Mouse (Mus musculus) thymus, adult 2 months (tissue): ENCODE measurements around the gene Eomes. TPM values are rescaled to one million over a fixed set of nuclear protein-coding genes. Genes with fewer than 3 reads are reported as not detected.

Experiments
- DNase-seq: peaks from one replicate; pipeline ENCODE4 v3.0.0; 2021
- H3K27ac ChIP-seq: fragments of 200-500 bp; 2 replicates; pipeline ENCODE4 v1.5.1; 2012; ENCODE audit warnings: low read length, control low read depth; ENCODE audit not compliant: control insufficient read depth, insufficient read depth
- H3K27me3 ChIP-seq: fragments of 200-500 bp; 2 replicates; pipeline ENCODE4 v1.6.1; 2012; ENCODE audit warnings: mild to moderate bottlenecking, low read length, moderate library complexity, mixed read lengths; ENCODE audit not compliant: control insufficient read depth, insufficient read depth
- H3K36me3 ChIP-seq: fragments of 200-500 bp; 2 replicates; pipeline ENCODE4 v1.6.1; 2012; ENCODE audit warnings: mild to moderate bottlenecking, low read length, moderate library complexity; ENCODE audit not compliant: control insufficient read depth, insufficient read depth
- H3K4me1 ChIP-seq: fragments of 200-500 bp; replicated peaks from 2 replicates; pipeline ENCODE4 v1.6.1; 2012; ENCODE audit warnings: low read length; ENCODE audit not compliant: control insufficient read depth, insufficient read depth
- H3K4me3 ChIP-seq: fragments of 200-500 bp; 2 replicates; pipeline ENCODE4 v1.5.1; 2012; ENCODE audit warnings: mild to moderate bottlenecking, low read length, control low read depth, moderate library complexity; ENCODE audit not compliant: control insufficient read depth, insufficient read depth
- CTCF ChIP-seq: fragments of 200-500 bp; IDR thresholded peaks from 2 replicates; pipeline ENCODE4 v1.5.1; 2012; ENCODE audit warnings: mild to moderate bottlenecking, control low read depth, low read length, moderate library complexity, borderline replicate concordance; ENCODE audit not compliant: control insufficient read depth, poor library complexity, insufficient read depth; ENCODE audit errors: extremely low read depth
- POLR2A ChIP-seq: fragments of 200-500 bp; IDR thresholded peaks from 2 replicates; pipeline ENCODE4 v1.6.1; 2012; ENCODE audit warnings: mild to moderate bottlenecking, low read length, control low read depth, moderate library complexity; ENCODE audit not compliant: control insufficient read depth, poor library complexity, insufficient read depth; ENCODE audit errors: extremely low read depth
- WGBS: fragments of 180-500 bp; shearing (Covaris S2); methylation state at CpG from one replicate; pipeline ENCODE4 v1.1.7; 2018; 5-methylcytosine and 5-hydroxymethylcytosine counted together
- polyA plus RNA-seq: library from polyadenylated mRNA; depleted of rRNA; stranded (reverse); fragments of >200 nt; gene quantifications from 2 replicates; pipeline ENCODE4 v1.2.3, GENCODE M21; 2012

Eomes gene
- polyA plus RNA-seq, 1 experiment = 0.78 TPM

DNA sequence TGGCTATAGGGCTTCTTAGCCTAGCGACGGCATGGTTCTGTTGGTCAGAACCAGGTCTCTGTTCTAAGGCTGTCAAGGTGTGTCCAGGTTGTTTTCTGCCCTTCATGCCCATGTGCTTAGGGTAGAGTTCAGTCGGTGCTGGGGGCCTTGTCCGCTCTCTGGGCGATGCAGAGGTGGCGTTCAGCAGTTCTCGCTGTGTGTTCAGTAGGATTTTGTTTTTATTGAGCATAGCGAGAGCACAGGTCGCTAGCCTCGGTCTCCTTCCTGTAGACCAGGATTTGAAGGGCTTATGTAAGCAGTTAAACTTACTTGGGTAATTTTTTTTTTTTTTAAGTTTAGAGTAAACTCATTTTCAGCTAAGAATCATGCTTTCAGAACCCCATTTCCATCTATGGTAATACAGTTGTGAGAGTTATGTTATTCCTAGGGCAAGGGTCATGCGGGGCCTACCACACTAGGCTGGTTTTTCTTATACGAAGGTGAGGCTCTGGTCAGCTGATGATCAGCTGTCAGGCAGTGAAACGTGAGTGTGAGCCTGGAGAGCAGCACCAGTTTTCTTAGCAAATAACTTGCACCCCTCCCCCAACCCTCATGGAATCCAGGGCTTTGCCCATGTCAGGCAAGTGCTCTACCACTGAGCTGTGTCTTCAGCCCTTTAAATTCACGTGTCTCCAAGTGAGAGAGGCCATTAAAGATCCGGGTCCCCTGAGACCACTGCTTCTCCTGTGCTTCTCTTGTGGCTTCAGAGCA lies 33.1 kb downstream of the Eomes start:
- no peak overlapping the region for H3K4me3 ChIP-seq

DNA sequence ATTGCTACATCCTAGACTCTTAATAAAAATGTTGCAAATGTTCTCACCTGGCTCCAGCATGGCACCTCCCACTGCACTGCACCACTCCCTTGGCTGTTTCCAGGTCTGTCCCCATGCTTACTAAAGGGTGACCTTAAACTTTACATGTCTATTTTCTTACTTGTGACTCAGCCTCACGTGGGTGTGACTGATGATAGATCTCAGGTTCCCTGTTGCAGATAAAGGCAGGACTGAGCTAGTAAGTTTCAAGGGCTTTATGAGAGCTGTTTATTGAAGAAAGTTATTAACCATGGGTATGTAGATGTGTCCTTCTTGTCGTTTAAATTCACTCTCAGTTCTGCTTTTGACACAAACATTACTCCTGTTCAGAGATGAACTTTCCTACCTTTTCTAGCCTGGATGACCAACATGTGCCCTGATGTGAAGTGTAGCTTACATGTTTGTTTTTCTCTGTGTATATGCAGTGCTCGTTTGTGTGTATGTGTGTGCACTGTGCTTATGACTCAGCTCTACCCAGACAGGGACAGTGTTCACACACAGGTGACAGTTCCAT lies 34.7 kb downstream of the Eomes start:
- 67% methylated on average over 3 of the region's 3 CpGs for WGBS
- Histone ChIP-seq H3K27me3 (no peaks in the 10 kb centered on the region), H3K36me3 (peaks cover 20% of the 10 kb centered on the region), H3K4me3 (no peak overlapping the region), H3K4me1 (peaks cover 3% of the 10 kb centered on the region), H3K27ac (no peak overlapping the region)
- no peak for TF ChIP-seq CTCF
- DNase-seq = no peak

More for the DNA sequence above, 33.1 kb downstream of the Eomes start:
- H3K4me1 ChIP-seq = peaks cover 10% of the 10 kb centered on the region
- no peak overlapping the region for H3K27ac ChIP-seq
- peaks cover 20% of the 10 kb centered on the region for H3K36me3 ChIP-seq
- DNase-seq = no peak
- H3K27me3 ChIP-seq = no peaks in the 10 kb centered on the region
- WGBS = 92% methylated on average over 15 of the region's 15 CpGs
- no peak for TF ChIP-seq CTCF
- TF ChIP-seq POLR2A = no peak

GRCm38 (mm10) chr9:118515476-118515875 lies 37.5 kb downstream of the Eomes start:
- Histone ChIP-seq H3K4me3 (no peak overlapping the region), H3K4me1 (peaks cover 3% of the 10 kb centered on the region), H3K36me3 (peaks cover 20% of the 10 kb centered on the region), H3K27me3 (no peaks in the 10 kb centered on the region), H3K27ac (no peak overlapping the region)
- no peak for DNase-seq
- TF ChIP-seq CTCF = no peak
- no peak for TF ChIP-seq POLR2A
- 93% methylated on average over 6 of the region's 6 CpGs for WGBS

- WGBS = 8% methylated on average over 3 of the region's 3 CpGs
- peaks cover 3% of the 10 kb centered on the region for H3K4me1 ChIP-seq
- DNase-seq = no peak
- no peak overlapping the region for H3K4me3 ChIP-seq
- TF ChIP-seq CTCF = no peak
- TF ChIP-seq POLR2A = no peak
- no peaks in the 10 kb centered on the region for H3K27me3 ChIP-seq
- peaks cover 20% of the 10 kb centered on the region for H3K36me3 ChIP-seq
- H3K27ac ChIP-seq = no peak overlapping the region
Measured at GRCm38 (mm10) chr9:118516162-118516561, 38.1 kb downstream of the Eomes start.

- TF ChIP-seq CTCF (no peak), POLR2A (no peak)
- H3K36me3 ChIP-seq = peaks cover 20% of the 10 kb centered on the region
- H3K4me3 ChIP-seq = no peak overlapping the region
- no peak overlapping the region for H3K27ac ChIP-seq
- no peaks in the 10 kb centered on the region for H3K4me1 ChIP-seq
- no peaks in the 10 kb centered on the region for H3K27me3 ChIP-seq
- 90% methylated on average over 8 of the region's 8 CpGs for WGBS
- no peak for DNase-seq
Measured at GRCm38 (mm10) chr9:118517619-118518018, 39.6 kb downstream of the Eomes start.

GRCm38 (mm10) chr9:118519101-118519500 lies 41.1 kb downstream of the Eomes start:
- 38% methylated on average over 8 of the region's 8 CpGs for WGBS
- Histone ChIP-seq H3K36me3 (peaks cover 17% of the 10 kb centered on the region), H3K27ac (no peak overlapping the region; the same call in 1 of the 2 replicates), H3K4me1 (no peaks in the 10 kb centered on the region), H3K4me3 (no peak overlapping the region), H3K27me3 (no peaks in the 10 kb centered on the region)
- no peak for TF ChIP-seq POLR2A
- TF ChIP-seq CTCF = no peak
- no peak for DNase-seq

GRCm38 (mm10) chr9:118520011-118520410 lies 42.0 kb downstream of the Eomes start:
- Histone ChIP-seq H3K27me3 (no peaks in the 10 kb centered on the region), H3K27ac (no peak overlapping the region), H3K4me1 (no peaks in the 10 kb centered on the region), H3K4me3 (no peak overlapping the region), H3K36me3 (peaks cover 11% of the 10 kb centered on the region)
- TF ChIP-seq POLR2A = no peak
- TF ChIP-seq CTCF = no peak
- 93% methylated on average over 8 of the region's 8 CpGs for WGBS
- no peak for DNase-seq
